12 mouse cellular contexts compared by ENCODE assay signal in genomic region chr9:66068056-66068455, GRCm38 (mm10). TPM values are rescaled to one million over a fixed set of nuclear protein-coding genes. Genes with fewer than 3 reads are reported as not detected.
DNase-seq lines count a peak whose midpoint lies in the region; ATAC-seq and TF ChIP-seq lines count a peak whose summit lies in the region.
"Had no signal": no experiment of that assay in that cellular context is flagged by ENCODE, and none has a peak within 500 bp of the region (broad histone marks: within the 10 kb centered on the region; RNA-seq: fewer than 3 reads in every experiment).

No protein-coding gene starts in this region.

- no peak overlapping the region for H3K27ac ChIP-seq in lung, embryonic 14.5 days (ENCODE audit: low read depth)
- no peak overlapping the region for H3K27ac ChIP-seq in MEL (ENCODE audit: control insufficient read depth, low read depth, low read length)
- H3K27ac ChIP-seq in embryonic facial prominence, embryonic 10.5 days (replicated peaks), result no peak overlapping the region
- H3K27ac ChIP-seq in liver, embryonic 16.5 days (ENCODE audit: low read length), result peak overlapping the region; percentile 79
- H3K27ac ChIP-seq in forebrain, embryonic 14.5 days (ENCODE audit: low read depth, low read length), result no peak overlapping the region
- H3K27ac ChIP-seq: embryonic facial prominence, embryonic 15.5 days; hindbrain, embryonic 14.5 days had no signal

- H3K4me1 ChIP-seq in lung, embryonic 14.5 days (ENCODE audit: insufficient read depth), result no peaks in the 10 kb centered on the region
- H3K4me1 ChIP-seq in MEL (ENCODE audit: control insufficient read depth in 1 of 2, insufficient read depth in 2 of 2, low read length in 2 of 2), result peaks cover 0 to 6% of the 10 kb centered on the region in 2 experiments; a peak in 2 of 4 replicates
- H3K4me1 ChIP-seq in embryonic facial prominence, embryonic 10.5 days, result peaks cover 23% of the 10 kb centered on the region
- H3K4me1 ChIP-seq in liver, embryonic 16.5 days (ENCODE audit: control insufficient read depth, low read depth, low read length), result peaks cover 23% of the 10 kb centered on the region
- peaks cover 5% of the 10 kb centered on the region; the same call in 1 of the 2 replicates for H3K4me1 ChIP-seq in forebrain, embryonic 14.5 days (ENCODE audit: control insufficient read depth, insufficient read depth, low read length)

- TF ChIP-seq EP300 in MEL (IDR thresholded peaks at IDR 0.05; ENCODE audit: low read depth in 1 of 2, low read length in 2 of 2), result no peak

- peaks cover 41% of the 10 kb centered on the region for H3K36me3 ChIP-seq in lung, embryonic 14.5 days (ENCODE audit: insufficient read depth)
- peaks cover 5% of the 10 kb centered on the region in 2 experiments for H3K36me3 ChIP-seq in MEL (ENCODE audit: control insufficient read depth in 1 of 2, insufficient read depth in 2 of 2, low read length in 2 of 2)
- H3K36me3 ChIP-seq in embryonic facial prominence, embryonic 10.5 days (replicated peaks), result peaks cover 46% of the 10 kb centered on the region
- peaks cover 42% of the 10 kb centered on the region for H3K36me3 ChIP-seq in liver, embryonic 16.5 days (ENCODE audit: control insufficient read depth, insufficient read depth)
- H3K36me3 ChIP-seq in forebrain, embryonic 14.5 days (ENCODE audit: control insufficient read depth, insufficient read depth, low read length), result peaks cover 37% of the 10 kb centered on the region

- peak overlapping the region; percentile 57; the same call in 1 of the 2 replicates for H3K4me3 ChIP-seq in lung, embryonic 14.5 days (ENCODE audit: low read depth, low read length)
- H3K4me3 ChIP-seq in MEL (ENCODE audit: control insufficient read depth in 1 of 2, insufficient read depth in 1 of 2, low read depth in 2 of 2, low read length in 2 of 2), result no peak overlapping the region
- H3K4me3 ChIP-seq in embryonic facial prominence, embryonic 10.5 days, result peak overlapping the region; percentile 65; the same call in 1 of the 2 replicates
- H3K4me3 ChIP-seq in liver, embryonic 16.5 days (ENCODE audit: low read depth, low read length), result peak overlapping the region; percentile 86
- no peak overlapping the region for H3K4me3 ChIP-seq in forebrain, embryonic 14.5 days (ENCODE audit: low read depth, low read length)

- DNase-seq in lung, embryonic 14.5 days, result no peak
- no peak for DNase-seq in lung, postnatal 36 days
- DNase-seq in MEL (ENCODE audit: low read depth, low spot score), result no peak
- DNase-seq in embryonic facial prominence, embryonic 10.5 days (ENCODE audit: low spot score), result no peak
- DNase-seq in forebrain, embryonic 14.5 days (ENCODE audit: low spot score), result no peak
- no peak for DNase-seq in thymus, postnatal 4 days
- DNase-seq: cerebellum, adult 2 months; forebrain, postnatal 0 days had no signal

- no peak for TF ChIP-seq CTCF in lung, embryonic 14.5 days (IDR thresholded peaks at IDR 0.05; ENCODE audit: low read depth)
- TF ChIP-seq CTCF in MEL (IDR thresholded peaks at IDR 0.05 in 2 of 3, conservative IDR thresholded peaks at IDR 0.05 in 1 of 3; ENCODE audit: control insufficient read depth in 1 of 3, insufficient read depth in 1 of 3, low read depth in 2 of 3, low read length in 3 of 3, poor library complexity in 1 of 3, severe bottlenecking in 1 of 3), result no peak

- no peak for ATAC-seq in lung, embryonic 14.5 days (ENCODE audit: insufficient read depth)
- ATAC-seq in liver, embryonic 16.5 days (ENCODE audit: low read depth), result no peak
- no peak for ATAC-seq in forebrain, embryonic 14.5 days

- TF ChIP-seq RAD21 in MEL (IDR thresholded peaks at IDR 0.05; ENCODE audit: low read depth, low read length), result no peak

- TF ChIP-seq POLR2A in MEL (IDR thresholded peaks at IDR 0.05; ENCODE audit: control insufficient read depth in 1 of 2, insufficient read depth in 1 of 2, low read depth in 1 of 2, low read length in 2 of 2, poor library complexity in 1 of 2), result no peak

- no peaks in the 10 kb centered on the region for H3K9me3 ChIP-seq in lung, embryonic 14.5 days (ENCODE audit: low read depth, low read length)
- H3K9me3 ChIP-seq in MEL (replicated peaks; ENCODE audit: insufficient read depth, low read length), result no peaks in the 10 kb centered on the region
- no peaks in the 10 kb centered on the region for H3K9me3 ChIP-seq in embryonic facial prominence, embryonic 10.5 days
- H3K9me3 ChIP-seq in liver, embryonic 16.5 days (replicated peaks; ENCODE audit: control insufficient read depth, low read length), result no peaks in the 10 kb centered on the region
- H3K9me3 ChIP-seq in forebrain, embryonic 14.5 days (replicated peaks; ENCODE audit: control insufficient read depth, low read length), result no peaks in the 10 kb centered on the region
- H3K9me3 ChIP-seq: embryonic facial prominence, embryonic 15.5 days; forebrain, embryonic 10.5 days had no signal

- whole genome bisulfite sequencing in lung, embryonic 14.5 days, result 67% methylated on average over 4 of the region's 4 CpGs
- WGBS in embryonic facial prominence, embryonic 10.5 days, result 48% methylated on average over 4 of the region's 4 CpGs
- 61% methylated on average over 4 of the region's 4 CpGs for WGBS in liver, embryonic 16.5 days (ENCODE audit: insufficient replicate concordance)
- WGBS in forebrain, embryonic 14.5 days, result 63% methylated on average over 4 of the region's 4 CpGs

- H3K27me3 ChIP-seq in lung, embryonic 14.5 days (ENCODE audit: insufficient read depth, low read length), result peaks cover 23% of the 10 kb centered on the region
- no peaks in the 10 kb centered on the region for H3K27me3 ChIP-seq in MEL (ENCODE audit: control insufficient read depth in 1 of 2, insufficient read depth in 2 of 2, low read length in 2 of 2)
- peaks cover 49% of the 10 kb centered on the region for H3K27me3 ChIP-seq in embryonic facial prominence, embryonic 10.5 days (replicated peaks; ENCODE audit: low read depth, poor library complexity, severe bottlenecking)
- H3K27me3 ChIP-seq in liver, embryonic 16.5 days (ENCODE audit: control insufficient read depth, insufficient read depth, low read depth, low read length), result peaks cover 12% of the 10 kb centered on the region
- H3K27me3 ChIP-seq in forebrain, embryonic 14.5 days (replicated peaks; ENCODE audit: control insufficient read depth, insufficient read depth, low read length), result no peaks in the 10 kb centered on the region; the same call in 1 of the 2 replicates

- no peaks in the 10 kb centered on the region for H3K79me2 ChIP-seq in MEL (ENCODE audit: control insufficient read depth, insufficient read depth, low read length, poor library complexity)

- H3K9ac ChIP-seq in lung, embryonic 14.5 days, result no peak overlapping the region
- H3K9ac ChIP-seq in MEL (ENCODE audit: control insufficient read depth, low read depth, low read length, poor library complexity, severe bottlenecking), result no peak overlapping the region
- peak overlapping the region; percentile 91 for H3K9ac ChIP-seq in liver, embryonic 16.5 days (ENCODE audit: low read depth, low read length)
- no peak overlapping the region for H3K9ac ChIP-seq in forebrain, embryonic 14.5 days (ENCODE audit: low read length)

- H3K4me2 ChIP-seq in lung, embryonic 14.5 days, result peak overlapping the region; percentile 89
- peak overlapping the region; percentile 91 for H3K4me2 ChIP-seq in liver, embryonic 16.5 days (ENCODE audit: low read depth, low read length)
- H3K4me2 ChIP-seq in forebrain, embryonic 14.5 days (ENCODE audit: low read length), result no peak overlapping the region

TF ChIP-seq in MEL, 35 proteins besides CTCF, POLR2A, EP300 and RAD21:
- TF ChIP-seq GATA1 (IDR thresholded peaks at IDR 0.05; ENCODE audit: low read depth, low read length) (peak; percentile 40; the same call in 1 of the 2 replicates), MAFK (IDR thresholded peaks at IDR 0.05; ENCODE audit: borderline replicate concordance, low read depth, low read length) (no peak)

RNA-seq across cellular contexts. Expression of gene Snx22, which starts 1.5 kb away (rescaled TPM):
- polyA plus RNA-seq in lung, embryonic 14.5 days (2014; fragmentation: Nextera tagmentation; extraction: Ambion mirVana), result 11.0 and 11.1 TPM in 2 replicates
- total RNA-seq in MEL (2012; rRNA removed), result 7.1 and 10.1 TPM in 2 replicates
- polyA plus RNA-seq in MEL (2012; ENCODE audit: insufficient read depth in 1 of 2, insufficient read length in 2 of 2, low read depth in 1 of 2, low replicate concordance in 2 of 2, missing spikeins in 1 of 2), result under 1 TPM in 1 of 2 experiments, not detected in 1; 0.43 TPM
- 3.6 and 3.7 TPM in 2 replicates for polyA plus RNA-seq in embryonic facial prominence, embryonic 10.5 days (2016; fragmentation: Nextera tagmentation; extraction: Ambion mirVana)
- polyA plus RNA-seq in liver, embryonic 16.5 days (2015; fragmentation: Nextera tagmentation; extraction: Ambion mirVana), result 30.5 and 31.3 TPM in 2 replicates
- 3.6 and 4.8 TPM in 2 replicates for polyA plus RNA-seq in forebrain, embryonic 14.5 days (2014; fragmentation: Nextera tagmentation; extraction: Ambion mirVana)

RNA-seq across cellular contexts. Expression of gene Ppib, which starts 8.0 kb away (rescaled TPM):
- polyA plus RNA-seq in lung, embryonic 14.5 days (2014; fragmentation: Nextera tagmentation; extraction: Ambion mirVana), result 654 and 655 TPM in 2 replicates
- total RNA-seq in MEL (2012; rRNA removed), result 413 and 419 TPM in 2 replicates
- polyA plus RNA-seq in MEL (2012; ENCODE audit: insufficient read depth in 1 of 2, insufficient read length in 2 of 2, low read depth in 1 of 2, low replicate concordance in 2 of 2, missing spikeins in 1 of 2), result 100 to 1,000 TPM in 1 of 2 experiments, not detected in 1; 291 TPM
- 471 and 486 TPM in 2 replicates for polyA plus RNA-seq in embryonic facial prominence, embryonic 10.5 days (2016; fragmentation: Nextera tagmentation; extraction: Ambion mirVana)
- 412 and 425 TPM in 2 replicates for polyA plus RNA-seq in liver, embryonic 16.5 days (2015; fragmentation: Nextera tagmentation; extraction: Ambion mirVana)
- 401 and 454 TPM in 2 replicates for polyA plus RNA-seq in forebrain, embryonic 14.5 days (2014; fragmentation: Nextera tagmentation; extraction: Ambion mirVana)

RNA-seq across cellular contexts. Expression of gene Snx1, which starts 58.3 kb away (rescaled TPM):
- polyA plus RNA-seq in lung, embryonic 14.5 days (2014; fragmentation: Nextera tagmentation; extraction: Ambion mirVana), result 116 TPM in 2 replicates
- 83.9 and 88.2 TPM in 2 replicates for total RNA-seq in MEL (2012; rRNA removed)
- 100 to 1,000 TPM; 113 to 189 TPM for polyA plus RNA-seq in MEL (2012; ENCODE audit: insufficient read depth in 1 of 2, insufficient read length in 2 of 2, low read depth in 1 of 2, low replicate concordance in 2 of 2, missing spikeins in 1 of 2)
- 124 and 129 TPM in 2 replicates for polyA plus RNA-seq in embryonic facial prominence, embryonic 10.5 days (2016; fragmentation: Nextera tagmentation; extraction: Ambion mirVana)
- polyA plus RNA-seq in liver, embryonic 16.5 days (2015; fragmentation: Nextera tagmentation; extraction: Ambion mirVana), result 59.6 and 63.8 TPM in 2 replicates
- 111 and 120 TPM in 2 replicates for polyA plus RNA-seq in forebrain, embryonic 14.5 days (2014; fragmentation: Nextera tagmentation; extraction: Ambion mirVana)

RNA-seq across cellular contexts. Expression of gene Ciao2a, which starts 58.4 kb away (rescaled TPM):
- 145 and 151 TPM in 2 replicates for polyA plus RNA-seq in lung, embryonic 14.5 days (2014; fragmentation: Nextera tagmentation; extraction: Ambion mirVana)
- 103 and 121 TPM in 2 replicates for total RNA-seq in MEL (2012; rRNA removed)
- polyA plus RNA-seq in MEL (2012; ENCODE audit: insufficient read depth in 1 of 2, insufficient read length in 2 of 2, low read depth in 1 of 2, low replicate concordance in 2 of 2, missing spikeins in 1 of 2), result 10 to 100 TPM in 1 of 2 experiments, not detected in 1; 88.1 TPM
- 159 and 162 TPM in 2 replicates for polyA plus RNA-seq in embryonic facial prominence, embryonic 10.5 days (2016; fragmentation: Nextera tagmentation; extraction: Ambion mirVana)
- 110 and 129 TPM in 2 replicates for polyA plus RNA-seq in liver, embryonic 16.5 days (2015; fragmentation: Nextera tagmentation; extraction: Ambion mirVana)
- 79.8 and 81.2 TPM in 2 replicates for polyA plus RNA-seq in forebrain, embryonic 14.5 days (2014; fragmentation: Nextera tagmentation; extraction: Ambion mirVana)

Comparison
In these comparisons a context has a peak if more than half of its experiments do, and no peak if none do; other contexts are left out.
1. H3K4me3 ChIP-seq: peak in lung, embryonic 14.5 days (single experiment), embryonic facial prominence, embryonic 10.5 days (single experiment) and liver, embryonic 16.5 days (single experiment); none in MEL (0 of 2) and forebrain, embryonic 14.5 days (single experiment).